Mouse (Mus musculus) CH12.LX (cell line): ENCODE measurements around the gene Vwa3a.

Experiments used
- CTCF ChIP-seq, 2 experiments: IDR thresholded peaks in 1 of 2; conservative IDR thresholded peaks in 1 of 2; 2 replicates each; pipeline ENCODE4 v1.5.1; 2011 to 2012; ENCODE audit warnings: low read depth in 2 of 2, low read length in 2 of 2, improper control_type of control experiment in 1 of 2, inconsistent platforms in 1 of 2, mild to moderate bottlenecking in 1 of 2, moderate library complexity in 1 of 2
- GABPA ChIP-seq: IDR thresholded peaks from 2 replicates; pipeline ENCODE4 v1.6.1; 2012; ENCODE audit warnings: low read depth, low read length, improper control_type of control experiment, inconsistent platforms; ENCODE audit not compliant: insufficient replicate concordance
- HCFC1 ChIP-seq: IDR thresholded peaks from 2 replicates; pipeline ENCODE4 v1.6.1; 2012; ENCODE audit warnings: low read depth, mild to moderate bottlenecking, inconsistent platforms, low read length, improper control_type of control experiment
- RCOR1 ChIP-seq: conservative IDR thresholded peaks from 2 replicates; pipeline ENCODE4 v1.6.1; 2012; ENCODE audit warnings: low read depth, mild to moderate bottlenecking, inconsistent platforms, low read length, improper control_type of control experiment
- TBP ChIP-seq: conservative IDR thresholded peaks from 2 replicates; pipeline ENCODE4 v1.6.1; 2011; ENCODE audit warnings: low read depth, low read length, improper control_type of control experiment
- ZNF384 ChIP-seq: IDR thresholded peaks from 2 replicates; pipeline ENCODE4 v1.6.1; 2012; ENCODE audit warnings: low read depth, low read length, improper control_type of control experiment, inconsistent platforms

DNA sequence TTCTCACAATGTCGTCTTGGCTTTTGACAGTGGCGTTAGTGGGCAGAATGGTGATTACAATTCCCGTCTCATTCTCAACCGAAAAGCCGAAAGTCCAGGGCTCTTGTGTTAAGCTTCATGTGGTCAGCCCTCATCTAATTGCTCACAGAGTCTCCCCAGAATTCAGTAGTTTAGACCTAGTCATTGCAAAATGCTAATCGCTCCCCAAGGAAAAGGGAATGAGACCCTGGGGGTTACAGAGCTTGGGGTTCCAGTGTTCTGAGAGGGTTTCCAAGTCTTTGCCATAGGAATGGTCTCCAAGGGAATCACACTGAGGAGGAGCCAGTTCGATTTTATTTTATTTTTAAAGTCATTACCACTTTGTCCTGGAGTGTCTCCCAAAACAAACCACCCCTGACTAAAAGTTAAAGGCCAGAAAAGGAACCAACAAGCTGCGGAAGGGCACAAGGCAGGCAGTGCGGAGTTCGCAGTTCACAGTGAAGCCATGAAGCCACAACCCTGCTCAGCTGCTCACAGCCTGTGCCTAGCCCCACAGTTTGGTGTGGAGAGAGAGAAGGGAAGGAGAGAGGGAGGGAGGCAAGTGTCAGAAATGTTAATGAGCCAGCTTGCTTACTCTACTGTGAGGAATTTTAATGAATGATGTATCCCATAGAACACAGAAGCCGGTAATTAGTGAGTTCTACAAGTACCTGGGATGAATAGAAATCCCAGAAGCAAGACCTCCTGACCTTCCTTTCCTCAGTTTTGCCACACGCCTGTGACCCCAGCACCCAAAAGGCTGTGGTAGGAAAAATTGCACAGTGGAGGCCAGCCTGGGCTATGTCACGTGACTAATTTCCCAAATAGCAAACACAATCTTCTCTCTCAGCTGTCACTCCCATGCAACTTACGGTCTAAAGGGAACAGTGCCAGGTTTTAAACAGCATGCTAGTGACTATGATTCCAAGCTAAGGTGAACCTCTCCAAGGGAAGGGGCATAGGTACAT is 4.5 kb downstream of the Vwa3a start:
- TF ChIP-seq TBP (no peak), CTCF (conservative IDR thresholded peaks at IDR 0.05 in 1 of 2, IDR thresholded peaks at IDR 0.05 in 1 of 2; ENCODE audit: low read depth in 2 of 2, low read length in 2 of 2) (no peak), RCOR1 (no peak), HCFC1 (no peak), ZNF384 (no peak), GABPA (no peak)
